8 mouse cellular contexts compared by ENCODE assay signal in genomic region chr1:187652445-187652844, GRCm38 (mm10). TPM values are rescaled to one million over a fixed set of nuclear protein-coding genes. Genes with fewer than 3 reads are reported as not detected.
DNase-seq lines count a peak whose midpoint lies in the region; ATAC-seq and TF ChIP-seq lines count a peak whose summit lies in the region.

No protein-coding gene starts in this region.

- no peaks in the 10 kb centered on the region for H3K27me3 ChIP-seq in neural tube, embryonic 11.5 days (ENCODE audit: control insufficient read depth, insufficient read depth, low read length)
- no peaks in the 10 kb centered on the region for H3K27me3 ChIP-seq in forebrain, postnatal 0 days (ENCODE audit: insufficient read depth, low read length)
- H3K27me3 ChIP-seq in neural tube, embryonic 15.5 days (replicated peaks) = no peaks in the 10 kb centered on the region

- peak overlapping the region; percentile 85 for H3K4me2 ChIP-seq in neural tube, embryonic 11.5 days (ENCODE audit: low read depth)
- H3K4me2 ChIP-seq in forebrain, postnatal 0 days (ENCODE audit: low read depth) = peak overlapping the region; percentile 93
- peak overlapping the region; percentile 88 for H3K4me2 ChIP-seq in neural tube, embryonic 15.5 days

- DNase-seq in neural tube, embryonic 11.5 days (ENCODE audit: low spot score) = no peak
- no peak for DNase-seq in neural tube, embryonic 10.5 days (ENCODE audit: extremely low spot score, low spot score)
- DNase-seq in forebrain, postnatal 0 days = no peak
- DNase-seq in kidney, postnatal 10 days = peak; percentile 41
- no peak for DNase-seq in Muller cell, postnatal 12 days (ENCODE audit: inconsistent ontology term)
- no peak for DNase-seq in spleen, adult 18-20 months
- no peak for DNase-seq in layer of hippocampus, postnatal 10 days (ENCODE audit: low spot score in 2 of 2)

- no peak overlapping the region for H3K27ac ChIP-seq in neural tube, embryonic 11.5 days (ENCODE audit: low read depth, low read length)
- H3K27ac ChIP-seq in forebrain, postnatal 0 days (ENCODE audit: low read depth, low read length) = no peak overlapping the region
- peak overlapping the region; percentile 87; the same call in 1 of the 2 replicates for H3K27ac ChIP-seq in neural tube, embryonic 15.5 days (replicated peaks)

- H3K4me3 ChIP-seq in neural tube, embryonic 11.5 days (ENCODE audit: low read depth, low read length) = peak overlapping the region; percentile 63
- H3K4me3 ChIP-seq in forebrain, postnatal 0 days (ENCODE audit: low read depth, low read length) = peak overlapping the region; percentile 60
- H3K4me3 ChIP-seq in neural tube, embryonic 15.5 days (replicated peaks) = peak overlapping the region; percentile 71

- no peaks in the 10 kb centered on the region for H3K9me3 ChIP-seq in neural tube, embryonic 11.5 days (ENCODE audit: control insufficient read depth, low read length)
- H3K9me3 ChIP-seq in forebrain, postnatal 0 days (ENCODE audit: low read length) = no peaks in the 10 kb centered on the region
- H3K9me3 ChIP-seq in neural tube, embryonic 15.5 days (replicated peaks) = no peaks in the 10 kb centered on the region

- ATAC-seq in neural tube, embryonic 11.5 days (ENCODE audit: insufficient read depth, low FRiP score, low TSS enrichment) = peak; percentile 17; the same call in 1 of the 2 replicates
- no peak for ATAC-seq in forebrain, postnatal 0 days
- ATAC-seq in neural tube, embryonic 15.5 days (ENCODE audit: low FRiP score) = peak; percentile 9; the same call in 1 of the 2 replicates

- peaks cover 10% of the 10 kb centered on the region for H3K4me1 ChIP-seq in neural tube, embryonic 11.5 days (ENCODE audit: control insufficient read depth, insufficient read depth, low read length)
- 0 out of 2 replicates have a peak, but pooled peaks cover 6% of the 10 kb centered on the region for H3K4me1 ChIP-seq in forebrain, postnatal 0 days (ENCODE audit: insufficient read depth)
- H3K4me1 ChIP-seq in neural tube, embryonic 15.5 days = peaks cover 28% of the 10 kb centered on the region

- no peak for TF ChIP-seq CTCF in forebrain, postnatal 0 days (IDR thresholded peaks at IDR 0.05; ENCODE audit: low read depth)

- no peaks in the 10 kb centered on the region for H3K36me3 ChIP-seq in neural tube, embryonic 11.5 days (ENCODE audit: control insufficient read depth, insufficient read depth, low read length)
- H3K36me3 ChIP-seq in forebrain, postnatal 0 days (ENCODE audit: insufficient read depth) = no peaks in the 10 kb centered on the region
- no peaks in the 10 kb centered on the region for H3K36me3 ChIP-seq in neural tube, embryonic 15.5 days

- no peak overlapping the region for H3K9ac ChIP-seq in neural tube, embryonic 11.5 days (ENCODE audit: low read length)
- no peak overlapping the region for H3K9ac ChIP-seq in forebrain, postnatal 0 days
- H3K9ac ChIP-seq in neural tube, embryonic 15.5 days (replicated peaks) = peak overlapping the region; percentile 83

- WGBS in neural tube, embryonic 11.5 days = 10% methylated on average over 7 of the region's 7 CpGs
- 17% methylated on average over 7 of the region's 7 CpGs for WGBS in forebrain, postnatal 0 days
- 11% methylated on average over 7 of the region's 7 CpGs for WGBS in neural tube, embryonic 15.5 days

RNA-seq across cellular contexts. Expression of gene Esrrg, which starts 43.9 kb away (rescaled TPM):
- polyA plus RNA-seq in neural tube, embryonic 11.5 days (2014; fragmentation: Nextera tagmentation; extraction: Ambion mirVana) = 12.5 and 12.7 TPM in 2 replicates
- total RNA-seq in forebrain, postnatal 0 days (2014; rRNA removed) = 11.8 and 11.9 TPM in 2 replicates
- polyA plus RNA-seq in forebrain, postnatal 0 days (2015; fragmentation: Nextera tagmentation; extraction: Ambion mirVana) = 6.1 and 9.2 TPM in 2 replicates
- 27.5 and 31.6 TPM in 2 replicates for polyA plus RNA-seq in neural tube, embryonic 15.5 days (2015; fragmentation: Nextera tagmentation; extraction: Ambion mirVana)
- total RNA-seq in layer of hippocampus, postnatal 10 days (2021) = 10 to 100 TPM; 11.1 to 11.9 TPM
